Mouse (Mus musculus) limb, embryonic 10.5 days (tissue): ENCODE measurements around the gene Ddias. TPM values are rescaled to one million over a fixed set of nuclear protein-coding genes. Genes with fewer than 3 reads are reported as not detected.

Experiments
- DNase-seq: peaks from one replicate; pipeline ENCODE4 v3.0.0-alpha.2; 2017; ENCODE audit warnings: low spot score
- H3K27ac ChIP-seq: fragments of 300-500 bp; sonication (generic); 2 replicates; pipeline ENCODE4 v1.5.1; 2016; ENCODE audit warnings: mild to moderate bottlenecking
- H3K27me3 ChIP-seq: fragments of 300-500 bp; sonication (generic); 2 replicates; pipeline ENCODE4 v1.6.1; 2016; ENCODE audit warnings: low read depth, mild to moderate bottlenecking; ENCODE audit not compliant: poor library complexity, severe bottlenecking
- H3K36me3 ChIP-seq: fragments of 300-500 bp; sonication (generic); 2 replicates; pipeline ENCODE4 v1.6.1; 2016; ENCODE audit warnings: mild to moderate bottlenecking, moderate library complexity
- H3K4me1 ChIP-seq: fragments of 300-500 bp; sonication (generic); 2 replicates; pipeline ENCODE4 v1.6.1; 2016
- H3K4me3 ChIP-seq: fragments of 300-500 bp; sonication (generic); 2 replicates; pipeline ENCODE4 v1.5.1; 2016; ENCODE audit warnings: mild to moderate bottlenecking, moderate library complexity
- H3K9me3 ChIP-seq: fragments of 300-500 bp; sonication (generic); replicated peaks from 2 replicates; pipeline ENCODE4 v1.6.1; 2016; ENCODE audit warnings: mild to moderate bottlenecking
- WGBS: fragments of 180-500 bp; shearing (Covaris S2); methylation state at CpG from one replicate; pipeline ENCODE4 v1.1.7; 2016; 5-methylcytosine and 5-hydroxymethylcytosine counted together
- polyA plus RNA-seq: library from polyadenylated mRNA; unstranded; fragments of >200 nt; fragmentation: Nextera tagmentation; extraction: Ambion mirVana; gene quantifications from 2 replicates; pipeline ENCODE4 v1.2.1, GENCODE M21; 2016

Ddias gene
- polyA plus RNA-seq, 1 experiment from 2014 or later: 24.4 TPM

GRCm38 (mm10) chr7:92811667-92812279 is 62.3 kb downstream of the Ddias start:
- 87% methylated on average over 7 of the region's 7 CpGs for WGBS
- H3K27me3 ChIP-seq: no peaks in the 10 kb centered on the region
- H3K9me3 ChIP-seq: no peaks in the 10 kb centered on the region
- no peak overlapping the region for H3K4me3 ChIP-seq
- no peaks in the 10 kb centered on the region for H3K4me1 ChIP-seq
- H3K27ac ChIP-seq: no peak overlapping the region
- DNase-seq: no peak
- H3K36me3 ChIP-seq: no peaks in the 10 kb centered on the region

Other genes with a start within 250 kb of the Ddias start
- gene Ankrd42, start 237.1 kb downstream of the Ddias start, polyA plus RNA-seq: 6.4 and 10.3 TPM in 2 replicates
- 15.8 and 22.4 TPM in 2 replicates for gene Pcf11, start 204.3 kb downstream of the Ddias start, polyA plus RNA-seq
- gene Rab30, start 132.6 kb downstream of the Ddias start, polyA plus RNA-seq: 9.3 and 11.2 TPM in 2 replicates
- gene Prcp, start 223 bp upstream of the Ddias start, polyA plus RNA-seq: 15.8 and 20.4 TPM in 2 replicates
- 13.7 and 35.4 TPM in 2 replicates for gene Fam181b, start 205.6 kb upstream of the Ddias start, polyA plus RNA-seq